Mouse (Mus musculus) lung, postnatal 0 days (tissue): Measurements from ENCODE around the gene Ptpn23.

Source experiments
- CTCF ChIP-seq: IDR thresholded peaks from 2 replicates; pipeline ENCODE4 v1.5.1; 2016; ENCODE audit warnings: antibody characterized with exemption, mild to moderate bottlenecking
- EP300 ChIP-seq: IDR thresholded peaks from 2 replicates; pipeline ENCODE4 v1.6.1; 2016; ENCODE audit warnings: antibody characterized with exemption, mild to moderate bottlenecking, control low read depth

- TF ChIP-seq CTCF (no peak), EP300 (no peak)
These were observed 11.6 kb upstream of the Ptpn23 start, which contains the start of gene Ngp for GRCm38 (mm10) chr9:110419511-110420112.
